Mouse (Mus musculus) hindbrain, embryonic 14.5 days (tissue): ENCODE results near the gene Padi1. TPM values are rescaled to one million over a fixed set of nuclear protein-coding genes. Genes with fewer than 3 reads are reported as not detected.

Experiments used
- ATAC-seq: fragments of 200-750 bp; cut with Nextera tagmentation; 2 replicates; pipeline ENCODE4 v1.8.0; 2017; ENCODE audit warnings: moderate number of reproducible peaks, mild to moderate bottlenecking, moderate TSS enrichment, moderate library complexity; ENCODE audit not compliant: low FRiP score
- DNase-seq: peaks from one replicate; pipeline ENCODE4 v3.0.0-alpha.2; 2015; ENCODE audit warnings: low spot score
- H3K27ac ChIP-seq: fragments of 300-500 bp; sonication (generic); 2 replicates; pipeline ENCODE4 v1.5.1; 2014; ENCODE audit warnings: mild to moderate bottlenecking, moderate library complexity
- H3K27me3 ChIP-seq: fragments of 300-500 bp; sonication (generic); 2 replicates; pipeline ENCODE4 v1.6.1; 2014; ENCODE audit warnings: mild to moderate bottlenecking, low read length, mixed read lengths; ENCODE audit not compliant: control insufficient read depth, insufficient read depth
- H3K36me3 ChIP-seq: fragments of 300-500 bp; sonication (generic); replicated peaks from 2 replicates; pipeline ENCODE4 v1.6.1; 2014; ENCODE audit not compliant: control insufficient read depth, insufficient read depth
- H3K4me1 ChIP-seq: fragments of 300-500 bp; sonication (generic); replicated peaks from 2 replicates; pipeline ENCODE4 v1.6.1; 2014; ENCODE audit warnings: antibody characterized with exemption, low read length, mixed read lengths; ENCODE audit not compliant: control insufficient read depth, insufficient read depth
- H3K4me2 ChIP-seq: fragments of 300-500 bp; sonication (generic); replicated peaks from 2 replicates; pipeline ENCODE4 v1.6.1; 2014; ENCODE audit warnings: mild to moderate bottlenecking, moderate library complexity
- H3K4me3 ChIP-seq: fragments of 300-500 bp; sonication (generic); replicated peaks from 2 replicates; pipeline ENCODE4 v1.5.1; 2014; ENCODE audit warnings: mild to moderate bottlenecking, low read length
- H3K9ac ChIP-seq: fragments of 300-500 bp; sonication (generic); 2 replicates; pipeline ENCODE4 v1.6.1; 2014
- H3K9me3 ChIP-seq: fragments of 300-500 bp; sonication (generic); 2 replicates; pipeline ENCODE4 v1.6.1; 2016; ENCODE audit warnings: low read length; ENCODE audit not compliant: control insufficient read depth
- WGBS: fragments of 180-500 bp; shearing (Covaris S2); extraction: QIAGEN DNeasy Blood & Tissue Kit; methylation state at CpG from one replicate; pipeline ENCODE4 v1.1.7; 2014; 5-methylcytosine and 5-hydroxymethylcytosine counted together
- polyA plus RNA-seq: library from polyadenylated mRNA; unstranded; fragments of >200 nt; fragmentation: Nextera tagmentation; extraction: Ambion mirVana; gene quantifications from 2 replicates; pipeline ENCODE4 v1.2.1, GENCODE M21; 2014

The Padi1 gene
- polyA plus RNA-seq, 1 experiment from 2014 or later = not detected

DNA sequence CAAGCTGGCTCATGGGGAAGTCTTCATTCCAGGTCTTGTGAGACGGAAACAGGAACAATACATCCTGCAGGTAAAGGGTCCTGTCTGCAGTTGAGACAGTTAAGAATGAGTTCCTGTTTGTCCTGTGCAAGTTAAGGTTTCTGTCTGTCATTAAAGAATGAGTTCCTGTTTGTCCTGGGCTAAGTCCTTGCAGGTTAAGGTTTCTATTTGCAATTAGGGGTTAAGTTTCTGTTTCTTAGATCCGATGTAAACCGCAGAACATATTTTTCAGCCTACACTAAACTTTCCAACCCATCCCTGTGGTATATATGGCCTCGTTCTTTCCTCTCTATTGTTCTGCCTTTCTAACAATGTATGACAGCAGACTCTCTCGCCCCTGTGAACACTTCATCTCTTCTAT is 11.5 kb upstream of the Padi1 start:
- Histone ChIP-seq H3K9ac (no peak overlapping the region), H3K4me2 (no peak overlapping the region), H3K27me3 (no peaks in the 10 kb centered on the region), H3K36me3 (no peaks in the 10 kb centered on the region), H3K4me1 (no peaks in the 10 kb centered on the region), H3K27ac (no peak overlapping the region), H3K4me3 (no peak overlapping the region), H3K9me3 (no peaks in the 10 kb centered on the region)
- 82% methylated on average over 5 of the region's 5 CpGs for WGBS
- no peak for DNase-seq
- no peak for ATAC-seq

- Histone ChIP-seq H3K4me1 (no peaks in the 10 kb centered on the region), H3K4me3 (no peak overlapping the region), H3K4me2 (no peak overlapping the region), H3K9me3 (no peaks in the 10 kb centered on the region), H3K9ac (no peak overlapping the region), H3K27ac (no peak overlapping the region), H3K27me3 (no peaks in the 10 kb centered on the region), H3K36me3 (no peaks in the 10 kb centered on the region)
- no peak for ATAC-seq
- DNase-seq = no peak
- WGBS = 91% methylated on average over 6 of the region's 10 CpGs
Observed at GRCm38 (mm10) chr4:140855151-140855550, 9.6 kb upstream of the Padi1 start.

DNA sequence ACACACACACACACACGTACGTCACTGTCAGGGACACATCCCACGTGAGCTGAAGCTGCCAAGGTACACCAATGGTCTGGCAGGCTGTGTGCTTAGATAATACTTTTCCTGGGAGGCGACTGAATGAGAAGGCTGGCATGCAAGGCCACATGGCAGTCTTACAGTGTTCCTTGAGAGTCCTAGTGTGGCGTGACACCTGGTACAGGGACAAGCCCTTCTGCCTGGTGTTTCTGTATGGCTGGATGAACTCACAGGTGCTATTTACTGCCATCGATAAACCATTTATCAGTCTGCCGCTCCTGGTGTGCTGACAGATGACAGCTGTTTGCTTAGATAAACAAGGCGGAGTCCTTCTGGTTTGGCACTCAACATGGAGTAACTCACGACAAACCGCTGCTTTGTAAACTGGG is 8.9 kb upstream of the Padi1 start:
- no peaks in the 10 kb centered on the region for H3K4me1 ChIP-seq
- no peak overlapping the region for H3K27ac ChIP-seq
- no peak for DNase-seq
- H3K9ac ChIP-seq = no peak overlapping the region
- no peak overlapping the region for H3K4me3 ChIP-seq
- no peak for ATAC-seq
- H3K36me3 ChIP-seq = no peaks in the 10 kb centered on the region
- no peaks in the 10 kb centered on the region for H3K9me3 ChIP-seq
- H3K4me2 ChIP-seq = no peak overlapping the region
- no peaks in the 10 kb centered on the region for H3K27me3 ChIP-seq
- 71% methylated on average over 10 of the region's 10 CpGs for WGBS

- Histone ChIP-seq H3K4me3 (no peak overlapping the region), H3K9ac (no peak overlapping the region), H3K27me3 (no peaks in the 10 kb centered on the region), H3K9me3 (no peaks in the 10 kb centered on the region), H3K4me2 (no peak overlapping the region), H3K4me1 (no peaks in the 10 kb centered on the region), H3K36me3 (no peaks in the 10 kb centered on the region), H3K27ac (no peak overlapping the region)
- no peak for DNase-seq
- ATAC-seq = no peak
- WGBS = 62% methylated on average over 8 of the region's 8 CpGs
Observed at GRCm38 (mm10) chr4:140853626-140854025, 8.0 kb upstream of the Padi1 start.

- 49% methylated on average over 11 of the region's 11 CpGs for WGBS
- DNase-seq (no peak), ATAC-seq (no peak)
- no peaks in the 10 kb centered on the region for H3K27me3 ChIP-seq
- no peak overlapping the region for H3K9ac ChIP-seq
- H3K9me3 ChIP-seq = no peaks in the 10 kb centered on the region
- no peaks in the 10 kb centered on the region for H3K4me1 ChIP-seq
- H3K4me3 ChIP-seq = no peak overlapping the region
- no peaks in the 10 kb centered on the region for H3K36me3 ChIP-seq
- H3K27ac ChIP-seq = no peak overlapping the region
- no peak overlapping the region for H3K4me2 ChIP-seq
Observed at GRCm38 (mm10) chr4:140849310-140849709, 3.7 kb upstream of the Padi1 start.

DNA sequence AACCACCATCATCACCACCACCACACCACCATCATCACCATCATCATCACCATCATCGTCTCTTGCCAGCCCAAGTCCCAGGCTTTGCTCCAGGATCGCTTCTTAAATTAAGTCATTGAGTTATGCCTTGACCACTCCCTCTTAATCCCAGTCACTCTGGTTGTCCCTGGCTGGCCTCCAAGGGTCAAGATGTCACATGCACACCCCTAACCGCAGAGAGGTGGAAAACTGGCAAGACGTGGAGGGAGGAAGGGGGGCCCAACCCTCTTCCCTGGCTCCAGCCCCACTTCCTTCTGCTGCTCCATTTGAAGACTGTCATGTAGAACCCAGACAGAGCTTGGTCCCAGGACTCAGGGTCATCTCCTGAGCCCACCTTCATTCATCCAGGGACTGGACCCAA is 587 bp downstream of the Padi1 start:
- no peak overlapping the region for H3K9ac ChIP-seq
- ATAC-seq = no peak
- no peak overlapping the region for H3K4me2 ChIP-seq
- no peaks in the 10 kb centered on the region for H3K27me3 ChIP-seq
- H3K27ac ChIP-seq = no peak overlapping the region
- WGBS = 67% methylated on average over 4 of the region's 4 CpGs
- no peaks in the 10 kb centered on the region for H3K4me1 ChIP-seq
- no peaks in the 10 kb centered on the region for H3K36me3 ChIP-seq
- no peak for DNase-seq
- H3K9me3 ChIP-seq = no peaks in the 10 kb centered on the region
- H3K4me3 ChIP-seq = no peak overlapping the region

- Histone ChIP-seq H3K9ac (no peak overlapping the region), H3K4me1 (no peaks in the 10 kb centered on the region), H3K27me3 (no peaks in the 10 kb centered on the region), H3K27ac (no peak overlapping the region), H3K9me3 (no peaks in the 10 kb centered on the region), H3K4me3 (no peak overlapping the region), H3K4me2 (no peak overlapping the region), H3K36me3 (no peaks in the 10 kb centered on the region)
- DNase-seq (no peak), ATAC-seq (no peak)
- 50% methylated on average over 15 of the region's 15 CpGs for WGBS
Observed at GRCm38 (mm10) chr4:140843670-140844280, 1.8 kb downstream of the Padi1 start.

- ATAC-seq (no peak), DNase-seq (no peak)
- H3K4me3 ChIP-seq = no peak overlapping the region
- no peak overlapping the region for H3K9ac ChIP-seq
- no peaks in the 10 kb centered on the region for H3K9me3 ChIP-seq
- WGBS = 68% methylated on average over 1 of the region's 1 CpGs
- no peaks in the 10 kb centered on the region for H3K36me3 ChIP-seq
- no peak overlapping the region for H3K27ac ChIP-seq
- no peaks in the 10 kb centered on the region for H3K4me1 ChIP-seq
- no peak overlapping the region for H3K4me2 ChIP-seq
- no peaks in the 10 kb centered on the region for H3K27me3 ChIP-seq
Observed at GRCm38 (mm10) chr4:140842909-140843308, 2.7 kb downstream of the Padi1 start.

GRCm38 (mm10) chr4:140837879-140838278 is 7.7 kb downstream of the Padi1 start:
- no peak for DNase-seq
- Histone ChIP-seq H3K36me3 (no peaks in the 10 kb centered on the region), H3K27me3 (no peaks in the 10 kb centered on the region), H3K4me3 (no peak overlapping the region), H3K4me1 (peaks cover 20% of the 10 kb centered on the region), H3K9ac (no peak overlapping the region), H3K4me2 (no peak overlapping the region), H3K9me3 (no peaks in the 10 kb centered on the region), H3K27ac (no peak overlapping the region)
- ATAC-seq = no peak
- 29% methylated on average over 8 of the region's 8 CpGs for WGBS
